Mouse (Mus musculus): ENCODE measurements around the gene Gm21541. TPM values are rescaled to one million over a fixed set of nuclear protein-coding genes. Genes with fewer than 3 reads are reported as not detected.
"Not testable (repeated sequence)": the region's sequence is repeated elsewhere in the genome, so short reads cannot be mapped to it uniquely, and the experiment has no call there.

Gene Gm21541
- polyA plus RNA-seq (2014; fragmentation: Nextera tagmentation; extraction: Ambion mirVana) = not detected in 2 replicates

- not testable (repeated sequence) for H3K4me1 ChIP-seq (ENCODE audit: control insufficient read depth, insufficient read depth, low read length); ATAC-seq (ENCODE audit: low FRiP score, low TSS enrichment); H3K9ac ChIP-seq (ENCODE audit: low read depth, low read length); H3K36me3 ChIP-seq (ENCODE audit: control insufficient read depth, insufficient read depth, low read length); H3K9me3 ChIP-seq (ENCODE audit: control insufficient read depth, low read length); H3K4me3 ChIP-seq (ENCODE audit: low read length); H3K27ac ChIP-seq (ENCODE audit: low read depth, low read length); H3K27me3 ChIP-seq (ENCODE audit: control insufficient read depth, insufficient read depth, low read length); H3K4me2 ChIP-seq (replicated peaks; ENCODE audit: low read depth, low read length)
- WGBS = no CpG with 5 or more reads among the region's 5 CpGs
Observed at GRCm38 (mm10) chr4:41903310-41903709, at the start of gene Gm21541. Gm21541 (plus strand) TSS chr4:41903610.

DNA sequence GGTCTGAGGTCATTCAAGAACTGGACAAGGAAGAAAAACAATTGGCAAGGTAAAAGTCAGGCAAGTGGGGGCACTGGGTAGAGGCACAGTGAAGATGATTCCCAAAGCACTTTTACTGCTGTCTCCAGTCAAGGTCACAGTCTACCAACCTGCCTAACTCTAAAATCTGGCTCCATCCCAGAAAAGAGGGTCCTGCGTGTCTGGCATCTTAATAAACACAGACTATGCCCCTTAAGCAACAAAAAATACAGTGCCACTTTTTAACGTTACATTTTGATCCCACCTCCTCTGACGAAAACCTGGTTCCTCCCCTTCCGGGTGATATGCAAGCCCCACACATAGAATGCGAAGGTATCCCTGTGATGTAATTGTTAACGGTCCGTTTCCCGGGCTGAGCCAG lies 37.9 kb downstream of the Gm21541 start, which contains the start of gene Gm20878:
TSS of gene Gm20878 (plus strand) at position 301 of the 400 bp plus-strand sequence.
- H3K4me1 ChIP-seq (ENCODE audit: control insufficient read depth, insufficient read depth, low read length); H3K36me3 ChIP-seq (ENCODE audit: control insufficient read depth, insufficient read depth, low read length); ATAC-seq (ENCODE audit: low FRiP score, low TSS enrichment); H3K9me3 ChIP-seq (ENCODE audit: control insufficient read depth, low read length); H3K4me2 ChIP-seq (replicated peaks; ENCODE audit: low read depth, low read length); H3K9ac ChIP-seq (ENCODE audit: low read depth, low read length); H3K27me3 ChIP-seq (ENCODE audit: control insufficient read depth, insufficient read depth, low read length); H3K4me3 ChIP-seq (ENCODE audit: low read length); H3K27ac ChIP-seq (ENCODE audit: low read depth, low read length): not testable (repeated sequence)
- WGBS = no CpG with 5 or more reads among the region's 8 CpGs

Other genes with a start within 250 kb of the Gm21541 start
- gene Cntfr, start 206.5 kb upstream of the Gm21541 start, polyA plus RNA-seq (2014; fragmentation: Nextera tagmentation; extraction: Ambion mirVana) = 16.6 and 31.5 TPM in 2 replicates
- 122 and 125 TPM in 2 replicates for gene Il11ra1, start 203.6 kb upstream of the Gm21541 start, polyA plus RNA-seq (2014; fragmentation: Nextera tagmentation; extraction: Ambion mirVana)
- gene Rpp25l, start 190.1 kb upstream of the Gm21541 start, polyA plus RNA-seq (2014; fragmentation: Nextera tagmentation; extraction: Ambion mirVana) = 86.2 and 91.3 TPM in 2 replicates
- 107 and 114 TPM in 2 replicates for gene Dctn3, start 180.4 kb upstream of the Gm21541 start, polyA plus RNA-seq (2014; fragmentation: Nextera tagmentation; extraction: Ambion mirVana)
- gene Arid3c, start 172.5 kb upstream of the Gm21541 start, polyA plus RNA-seq (2014; fragmentation: Nextera tagmentation; extraction: Ambion mirVana) = 0.12 TPM in 1 of 2 replicates, not detected in the other
- gene Galt, start 148.4 kb upstream of the Gm21541 start, polyA plus RNA-seq (2014; fragmentation: Nextera tagmentation; extraction: Ambion mirVana) = 35.0 and 42.1 TPM in 2 replicates
- 80.8 and 92.2 TPM in 2 replicates for gene Sigmar1, start 147.5 kb upstream of the Gm21541 start, polyA plus RNA-seq (2014; fragmentation: Nextera tagmentation; extraction: Ambion mirVana)
- 36.5 and 42.3 TPM in 2 replicates for gene Ccl27a, start 129.4 kb upstream of the Gm21541 start, polyA plus RNA-seq (2014; fragmentation: Nextera tagmentation; extraction: Ambion mirVana)
- gene Gm20878, start 38.0 kb downstream of the Gm21541 start, polyA plus RNA-seq (2014; fragmentation: Nextera tagmentation; extraction: Ambion mirVana) = 1.3 and 1.8 TPM in 2 replicates
- 0.24 TPM in 1 of 2 replicates, not detected in the other for gene Fam205a4, start 62.4 kb downstream of the Gm21541 start, polyA plus RNA-seq (2014; fragmentation: Nextera tagmentation; extraction: Ambion mirVana)
- not detected in 2 replicates for gene Gm21093, start 131.1 kb downstream of the Gm21541 start, polyA plus RNA-seq (2014; fragmentation: Nextera tagmentation; extraction: Ambion mirVana)
- not detected in 2 replicates for gene Gm3893, start 187.6 kb downstream of the Gm21541 start, polyA plus RNA-seq (2014; fragmentation: Nextera tagmentation; extraction: Ambion mirVana)
- gene Gm13304, start 211.2 kb downstream of the Gm21541 start, polyA plus RNA-seq (2014; fragmentation: Nextera tagmentation; extraction: Ambion mirVana) = 4.4 and 14.3 TPM in 2 replicates
- gene Gm13306, start 249.8 kb downstream of the Gm21541 start, polyA plus RNA-seq (2014; fragmentation: Nextera tagmentation; extraction: Ambion mirVana) = not detected in 2 replicates